Mouse (Mus musculus) CH12.LX (cell line): ENCODE measurements around the gene Tmed2.
A peak's percentile ranks its signal among the peaks of the same experiment; 100 is the strongest.

Experiments used
- CTCF ChIP-seq, 2 experiments: IDR thresholded peaks in 1 of 2; conservative IDR thresholded peaks in 1 of 2; 2 replicates each; pipeline ENCODE4 v1.5.1; 2011 to 2012; ENCODE audit warnings: low read depth in 2 of 2, low read length in 2 of 2, improper control_type of control experiment in 1 of 2, inconsistent platforms in 1 of 2, mild to moderate bottlenecking in 1 of 2, moderate library complexity in 1 of 2
- E2F4 ChIP-seq: IDR thresholded peaks from 2 replicates; pipeline ENCODE4 v1.6.1; 2011; ENCODE audit warnings: low read depth, low read length, improper control_type of control experiment; ENCODE audit not compliant: insufficient replicate concordance
- HCFC1 ChIP-seq: IDR thresholded peaks from 2 replicates; pipeline ENCODE4 v1.6.1; 2012; ENCODE audit warnings: low read depth, mild to moderate bottlenecking, inconsistent platforms, low read length, improper control_type of control experiment
- IRF4 ChIP-seq: IDR thresholded peaks from 2 replicates; pipeline ENCODE4 v1.6.1; 2014; ENCODE audit warnings: low read depth, mild to moderate bottlenecking, inconsistent platforms, low read length, improper control_type of control experiment
- JUND ChIP-seq: conservative IDR thresholded peaks from 2 replicates; pipeline ENCODE4 v1.6.1; 2011; ENCODE audit warnings: low read depth, low read length, improper control_type of control experiment
- MAFK ChIP-seq: IDR thresholded peaks from 2 replicates; pipeline ENCODE4 v1.6.1; 2011; ENCODE audit warnings: low read length, improper control_type of control experiment; ENCODE audit not compliant: insufficient replicate concordance
- MAX ChIP-seq: IDR thresholded peaks from 2 replicates; pipeline ENCODE4 v1.6.1; 2011; ENCODE audit warnings: low read length, improper control_type of control experiment
- MYC ChIP-seq: IDR thresholded peaks from 2 replicates; pipeline ENCODE4 v1.6.1; 2011; ENCODE audit warnings: low read depth, mild to moderate bottlenecking, improper control_type of control experiment, low read length
- NELFE ChIP-seq: IDR thresholded peaks from 2 replicates; pipeline ENCODE4 v1.6.1; 2011; ENCODE audit warnings: low read depth, low read length, improper control_type of control experiment
- POLR2A ChIP-seq: IDR thresholded peaks from 2 replicates; pipeline ENCODE4 v1.6.1; 2011; ENCODE audit warnings: low read depth, mild to moderate bottlenecking, improper control_type of control experiment, low read length

- TF ChIP-seq MYC (no peak), CTCF (conservative IDR thresholded peaks at IDR 0.05 in 1 of 2, IDR thresholded peaks at IDR 0.05 in 1 of 2; ENCODE audit: low read depth in 2 of 2, low read length in 2 of 2) (peak in 1 of 2 experiments; percentile 50; a peak in 2 of 4 replicates), POLR2A (no peak), HCFC1 (no peak), MAX (no peak), NELFE (no peak), MAFK (no peak), JUND (no peak), IRF4 (no peak), E2F4 (no peak)
Observed at GRCm38 (mm10) chr5:124555145-124555544, 14.7 kb downstream of the Tmed2 start.
